Mouse (Mus musculus): ENCODE results near the gene Gdpd3.

Gdpd3 gene

DNA sequence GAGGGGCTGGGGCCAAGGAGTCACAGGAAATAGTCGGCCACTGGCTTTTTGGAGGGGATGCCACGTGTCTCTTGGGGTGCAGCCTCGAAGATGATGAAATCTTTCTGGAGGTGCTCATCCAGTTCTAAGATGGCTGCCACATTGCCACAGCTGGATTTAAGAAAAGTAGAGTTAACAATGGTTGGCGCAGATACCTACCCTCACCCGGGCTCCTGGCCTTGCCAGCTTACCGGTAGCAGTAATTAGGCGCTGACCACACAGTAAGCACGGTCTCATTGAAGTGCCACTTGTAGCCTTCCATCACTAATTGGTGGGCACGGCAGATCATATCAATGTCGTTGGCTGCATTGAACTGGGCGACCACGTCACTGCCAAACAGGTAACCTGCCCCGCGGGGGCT lies 20.0 kb downstream of the Gdpd3 start:
- in situ Hi-C loops (cut with MboI, MseI): no loop called here

DNA sequence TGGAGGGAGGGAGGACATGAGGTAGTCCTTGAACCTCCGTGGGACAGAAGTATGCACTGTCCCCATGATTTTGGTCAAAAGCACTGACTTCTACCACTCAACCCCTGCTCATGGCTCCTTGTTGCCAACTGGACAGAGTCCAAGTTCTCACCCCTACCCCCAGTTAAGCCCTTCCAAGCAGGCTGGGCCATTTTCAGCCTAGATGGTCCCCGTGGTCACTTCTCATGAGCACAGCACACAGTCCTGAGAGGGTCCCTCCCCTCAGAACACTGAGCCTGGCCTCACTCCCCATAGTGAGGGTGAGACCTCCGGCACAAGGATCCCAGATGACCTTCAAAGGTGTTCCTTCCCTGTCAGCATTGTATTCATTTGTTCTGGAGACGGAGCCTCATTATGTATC lies 23.0 kb downstream of the Gdpd3 start:
- in situ Hi-C loops (cut with MboI, MseI): no loop called here

DNA sequence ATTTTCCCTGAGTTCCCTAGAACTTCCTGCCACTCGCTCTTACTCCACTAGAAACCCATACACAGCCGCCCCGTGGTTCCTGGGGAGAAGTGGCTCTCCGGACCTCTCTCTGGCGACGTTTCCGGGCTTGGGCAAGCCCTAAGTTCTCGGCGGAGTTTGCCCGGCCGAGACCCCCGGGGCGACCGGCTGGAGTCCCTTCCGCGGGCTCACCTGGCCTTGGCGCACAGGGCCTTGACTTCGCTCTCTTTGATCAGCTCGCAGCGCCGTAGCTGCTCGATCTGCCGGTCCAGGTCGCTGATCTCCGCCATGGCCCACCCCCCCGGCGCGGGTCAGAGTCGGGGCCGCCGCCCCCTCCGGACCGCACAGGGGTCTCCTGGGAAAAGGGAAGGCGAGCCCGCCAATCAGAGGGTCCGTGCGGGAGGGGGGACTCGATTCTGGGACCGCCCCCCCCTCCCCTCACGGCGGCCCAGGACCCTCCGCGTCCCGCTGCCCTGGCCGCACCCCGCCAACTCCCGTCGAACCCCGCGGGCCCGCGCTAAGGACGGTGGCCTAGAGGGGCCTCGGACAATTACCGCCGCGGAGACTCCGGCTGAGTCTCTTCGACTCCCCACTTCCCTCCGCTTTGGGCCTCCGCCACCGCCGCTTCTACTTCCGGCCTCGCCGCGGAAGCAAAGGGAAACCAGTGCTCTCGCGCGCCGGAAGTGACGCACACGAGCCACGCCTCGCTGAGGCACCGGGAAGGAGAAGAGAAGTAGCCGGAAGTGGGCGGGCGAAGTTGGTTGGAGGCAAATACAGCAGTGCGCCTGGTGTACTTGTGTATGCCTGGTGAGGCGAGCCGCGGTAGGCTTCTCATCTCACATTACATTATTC lies 26.0 kb downstream of the Gdpd3 start, which contains the start of gene Ppp4c:
Ppp4c (minus strand) TSS at position 646 of the 870 bp plus-strand sequence.
- in situ Hi-C loops (cut with MboI, MseI): no loop called here

- in situ Hi-C loops (cut with MboI, MseI): no loop called here
Measured at GRCm38 (mm10) chr7:126792721-126793443, 26.7 kb downstream of the Gdpd3 start.

DNA sequence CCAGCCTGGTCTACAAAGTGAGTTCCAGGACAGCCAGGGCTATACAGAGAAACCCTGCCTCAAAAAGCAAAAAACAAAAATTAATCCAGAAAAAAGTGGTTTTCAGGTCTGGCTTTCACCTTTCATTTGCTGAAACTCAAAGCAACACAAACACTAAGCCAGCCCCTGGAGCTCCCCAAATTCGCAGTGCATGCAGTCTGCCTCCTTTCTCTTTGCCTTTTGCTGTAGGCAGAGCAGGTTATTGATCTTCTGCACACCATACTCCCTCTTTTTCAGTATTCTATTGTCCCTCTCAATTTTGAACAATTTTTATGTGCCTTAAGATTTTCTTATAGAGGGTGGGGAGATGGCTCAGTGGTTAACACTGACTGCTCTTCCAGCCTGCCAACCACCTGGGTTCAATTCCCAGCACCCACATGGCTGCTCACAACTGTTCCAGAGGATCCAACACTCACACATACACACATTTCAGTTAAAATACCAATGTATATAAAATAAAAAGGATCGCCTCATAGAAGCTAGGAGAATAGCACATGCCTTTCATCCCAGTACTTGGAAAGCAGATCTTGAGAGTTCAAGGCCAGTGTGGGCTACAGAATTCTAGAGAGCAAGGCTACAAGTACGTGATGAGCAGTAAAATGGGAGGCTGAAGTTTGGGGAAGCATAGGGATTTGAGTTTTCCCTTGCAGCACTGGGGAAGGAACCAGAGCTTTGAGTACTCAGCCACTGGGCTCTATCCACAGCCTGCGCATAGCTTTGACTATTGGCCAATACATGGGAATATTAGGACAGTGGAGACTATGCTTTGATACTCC lies 27.5 kb downstream of the Gdpd3 start:
- in situ Hi-C loops (cut with MboI, MseI): no loop called here

DNA sequence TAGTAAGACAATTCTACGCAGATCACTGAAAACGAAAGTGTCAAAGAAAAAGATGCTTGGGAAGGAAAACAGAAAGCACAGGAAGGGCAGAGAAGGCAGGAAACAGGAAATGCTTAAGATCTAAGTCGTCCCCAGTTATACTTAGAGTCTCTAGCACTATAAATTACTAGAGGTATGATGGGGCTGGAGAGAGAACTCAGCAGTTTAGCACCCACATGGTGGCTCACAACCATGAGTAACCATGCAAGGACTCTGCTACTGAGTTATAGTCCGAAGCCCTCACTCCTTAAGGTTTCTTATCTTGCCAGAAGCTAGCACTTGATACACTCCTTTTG lies 28.1 kb downstream of the Gdpd3 start:
- in situ Hi-C loops (cut with MboI, MseI): no loop called here

- in situ Hi-C loops (cut with MboI, MseI): loop anchor here (5.0 kb wide), 1 partner anchor 93 kb away; no protein-coding TSS in a partner anchor
Measured at GRCm38 (mm10) chr7:126795387-126796317, 29.5 kb downstream of the Gdpd3 start.

DNA sequence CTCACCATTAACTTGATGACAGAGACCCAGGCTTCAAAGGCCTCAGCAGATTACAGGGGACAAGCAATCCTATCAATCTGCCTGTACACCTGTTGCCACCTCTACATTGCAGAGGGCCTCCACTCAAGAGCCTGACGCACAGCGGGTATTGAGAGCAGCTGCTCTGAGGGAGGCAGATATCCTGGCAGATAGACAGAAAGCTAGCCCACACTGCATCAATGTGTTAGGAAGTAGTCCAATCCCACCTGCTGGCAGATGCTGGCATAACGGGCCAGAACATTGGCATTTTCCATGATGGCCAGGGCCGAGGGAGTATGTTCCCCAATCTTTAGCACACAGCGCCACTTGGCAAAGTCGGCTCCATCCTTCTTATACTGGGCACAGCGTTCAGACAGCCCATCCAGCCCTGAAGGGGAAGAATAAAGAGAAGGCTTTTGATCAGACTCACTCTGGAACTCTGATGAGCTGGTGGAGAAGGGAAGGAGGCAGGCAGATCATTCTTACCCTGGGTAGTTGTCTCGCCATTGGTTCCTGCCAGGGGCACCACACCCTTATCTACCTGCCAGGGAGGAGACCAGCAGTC lies 30.3 kb downstream of the Gdpd3 start:
- in situ Hi-C loops (cut with MboI, MseI): loop anchor here (5.0 kb wide), 1 partner anchor 94 kb away; no protein-coding TSS in a partner anchor

DNA sequence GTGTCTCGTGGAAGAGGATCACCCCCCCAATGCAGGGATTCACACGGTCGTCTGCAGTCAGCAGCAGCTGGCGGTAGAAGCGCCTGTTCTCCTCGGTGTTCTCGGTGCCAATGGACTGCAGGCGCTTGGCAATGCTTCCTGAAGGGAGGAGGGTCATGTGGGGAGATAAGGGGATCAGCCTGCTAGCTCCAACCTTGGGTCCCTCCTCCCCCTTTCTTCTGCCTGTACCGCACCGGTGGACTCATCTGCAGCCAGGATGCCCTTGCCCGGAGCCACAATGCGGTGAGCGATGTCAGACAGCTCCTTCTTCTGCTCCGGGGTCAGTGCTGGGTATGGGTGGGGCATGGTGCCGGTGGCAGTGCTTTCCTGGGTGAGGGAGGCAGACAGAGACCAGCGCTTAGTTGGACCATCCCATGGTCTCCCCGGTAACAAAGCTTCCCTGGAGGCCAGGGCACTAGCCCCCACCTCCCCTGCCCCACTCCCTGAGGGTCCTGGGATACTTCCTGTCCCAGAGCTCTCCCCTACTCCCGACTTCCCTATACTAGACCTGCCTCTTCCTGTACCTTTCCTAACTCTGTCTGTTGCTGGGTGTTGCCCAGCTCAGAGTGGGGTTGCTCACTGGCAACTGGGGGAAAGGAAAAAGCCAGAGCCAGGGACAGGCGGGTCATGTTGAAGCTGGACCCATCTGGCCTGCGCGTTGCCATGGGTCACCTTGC lies 31.4 kb downstream of the Gdpd3 start, which contains the start of gene Fam57b:
Fam57b (plus strand) TSS at position 258 of the 716 bp plus-strand sequence.
- in situ Hi-C loops (cut with MboI, MseI): loop anchor here (5.0 kb wide), 1 partner anchor 95 kb away; no protein-coding TSS in a partner anchor

DNA sequence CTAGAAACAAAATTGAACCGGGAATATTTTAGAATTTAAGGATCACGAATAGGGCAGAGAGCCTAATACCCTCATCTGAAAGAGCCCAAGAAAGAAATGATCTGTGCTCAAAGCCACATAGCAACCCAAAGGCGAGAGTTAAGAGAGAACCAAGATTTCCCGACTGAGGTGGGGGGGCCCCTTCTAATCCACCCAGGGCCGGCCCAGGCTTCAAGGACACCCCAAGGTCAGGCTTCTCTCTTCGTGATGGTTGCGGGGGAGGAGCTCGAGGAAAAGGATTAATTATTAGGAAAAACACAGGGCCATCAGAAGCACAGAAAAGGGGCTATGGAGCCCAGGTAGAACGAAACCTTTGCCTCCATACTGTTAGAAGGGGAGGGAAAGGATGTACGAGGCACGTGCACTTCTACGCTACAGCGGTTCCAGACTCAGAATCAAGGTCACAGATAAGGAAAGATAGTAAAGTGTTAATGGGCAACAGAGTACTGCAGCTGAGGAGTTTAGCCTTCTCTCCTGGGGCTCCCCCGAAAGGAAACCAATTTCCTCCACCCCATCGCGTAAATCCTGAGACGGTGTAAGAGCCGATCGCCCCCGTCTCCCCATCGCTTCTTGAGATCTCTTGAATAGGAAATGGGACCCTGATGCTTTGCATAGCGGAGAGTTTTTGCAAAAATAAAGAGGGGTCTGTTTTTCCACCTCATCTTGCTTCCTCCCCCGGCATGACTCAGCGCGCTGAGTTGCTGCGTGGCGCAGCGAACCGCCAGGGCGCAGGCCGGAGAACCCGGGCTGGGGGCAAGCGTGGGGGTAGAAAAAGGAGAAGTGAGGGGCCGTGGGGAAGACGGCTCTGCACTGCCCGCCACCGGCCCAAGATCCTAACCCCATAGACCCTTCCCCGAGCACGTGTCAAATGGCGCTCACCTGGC lies 32.3 kb downstream of the Gdpd3 start:
- in situ Hi-C loops (cut with MboI, MseI): loop anchor here (5.0 kb wide), 1 partner anchor 96 kb away; no protein-coding TSS in a partner anchor

- in situ Hi-C loops (cut with MboI, MseI): loop anchor here (5.0 kb wide), 1 partner anchor 97 kb away; no protein-coding TSS in a partner anchor
Measured at GRCm38 (mm10) chr7:126799050-126799467, 32.9 kb downstream of the Gdpd3 start.

DNA sequence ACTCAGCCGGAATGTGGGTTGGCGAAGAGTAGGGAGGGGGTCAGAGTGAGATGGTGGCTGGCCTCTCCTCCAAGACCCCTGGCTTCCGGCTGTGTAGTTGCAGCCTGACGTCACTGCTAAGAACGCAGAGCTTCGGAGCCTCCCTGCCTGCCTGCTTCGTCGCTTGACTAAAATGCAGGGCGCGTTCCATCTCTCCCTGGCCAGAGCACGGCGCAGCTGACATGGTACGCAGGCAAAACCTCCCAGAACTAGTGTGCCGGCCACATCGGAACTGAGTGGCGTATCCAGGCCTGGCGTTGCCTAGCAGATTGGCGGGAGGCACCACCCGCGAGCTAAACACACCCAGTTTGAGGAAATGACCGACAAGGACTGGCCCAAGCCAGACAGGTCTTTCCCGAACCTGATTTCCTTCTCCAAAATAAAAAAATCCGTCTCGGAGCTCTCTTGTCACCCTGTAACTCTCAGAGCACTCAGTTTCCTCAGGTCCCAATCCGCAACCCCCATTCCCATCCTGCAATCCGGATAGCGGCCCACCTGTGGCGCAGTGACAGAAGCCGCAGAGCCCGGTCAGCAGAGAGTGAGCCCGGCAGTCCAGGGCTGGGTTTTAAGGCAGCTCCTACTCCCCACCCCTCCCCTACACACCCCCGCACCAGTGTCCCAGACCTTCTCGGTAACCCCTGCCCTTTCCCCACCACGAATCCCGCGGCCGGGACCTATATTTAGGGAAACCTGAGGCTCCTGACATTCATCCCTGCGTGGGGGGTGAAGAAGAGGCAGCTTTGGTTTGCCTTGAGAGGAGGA lies 33.5 kb downstream of the Gdpd3 start:
- in situ Hi-C loops (cut with MboI, MseI): loop anchor here (5.0 kb wide), 1 partner anchor 97 kb away; no protein-coding TSS in a partner anchor

DNA sequence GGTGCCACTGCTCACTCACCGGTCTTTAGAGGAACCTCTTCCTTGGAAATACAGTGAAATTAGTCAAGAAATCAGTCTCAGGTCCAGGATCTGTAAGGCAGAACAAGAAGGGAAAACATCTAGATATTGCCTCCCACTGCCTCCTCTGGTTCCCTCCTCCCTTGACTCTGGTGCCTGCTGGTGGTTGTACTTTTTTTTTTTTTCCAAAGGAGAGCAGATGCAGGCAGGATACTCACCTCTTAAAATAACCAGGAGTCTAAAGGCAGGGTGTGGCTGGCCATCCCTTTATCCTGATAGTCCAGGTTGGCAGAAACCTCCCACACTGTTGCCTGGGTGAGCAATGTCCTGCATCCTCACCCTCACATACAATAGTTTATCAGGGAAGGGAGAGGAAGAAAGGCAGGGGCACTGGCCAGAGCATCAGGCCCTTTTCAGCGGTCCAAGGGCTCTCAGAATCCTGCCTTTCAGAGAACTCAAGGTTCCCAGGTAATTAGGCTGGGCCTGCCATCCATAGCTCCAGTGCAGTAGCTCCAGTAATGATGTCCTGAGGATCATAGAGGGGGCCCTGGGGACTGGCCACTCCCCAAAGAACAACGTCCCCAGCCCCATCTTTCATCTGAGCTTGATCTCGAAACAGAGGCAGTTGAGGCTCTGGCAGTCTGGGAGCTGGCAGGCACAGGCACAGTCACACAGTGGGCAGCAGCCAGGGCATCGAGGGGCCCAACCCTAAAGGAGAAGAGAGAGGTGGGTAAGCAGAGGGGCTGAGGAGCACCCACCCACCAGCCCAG lies 34.3 kb downstream of the Gdpd3 start:
- in situ Hi-C loops (cut with MboI, MseI): no loop called here

GRCm38 (mm10) chr7:126801057-126801422 lies 34.9 kb downstream of the Gdpd3 start:
- in situ Hi-C loops (cut with MboI, MseI): no loop called here

GRCm38 (mm10) chr7:126802134-126802889 lies 36.2 kb downstream of the Gdpd3 start:
- in situ Hi-C loops (cut with MboI, MseI): no loop called here

GRCm38 (mm10) chr7:126803181-126803580 lies 37.0 kb downstream of the Gdpd3 start:
- in situ Hi-C loops (cut with MboI, MseI): no loop called here

All from T-helper 2 cell (primary cell).